Mouse (Mus musculus) right cerebral cortex, adult 18-20 months (tissue): ENCODE data around the gene Lrcol1.

ENCODE experiments used
- DNase-seq: peaks from one replicate; pipeline ENCODE4 v3.0.0; 2022; ENCODE audit warnings: mixed read lengths

The Lrcol1 gene

DNA sequence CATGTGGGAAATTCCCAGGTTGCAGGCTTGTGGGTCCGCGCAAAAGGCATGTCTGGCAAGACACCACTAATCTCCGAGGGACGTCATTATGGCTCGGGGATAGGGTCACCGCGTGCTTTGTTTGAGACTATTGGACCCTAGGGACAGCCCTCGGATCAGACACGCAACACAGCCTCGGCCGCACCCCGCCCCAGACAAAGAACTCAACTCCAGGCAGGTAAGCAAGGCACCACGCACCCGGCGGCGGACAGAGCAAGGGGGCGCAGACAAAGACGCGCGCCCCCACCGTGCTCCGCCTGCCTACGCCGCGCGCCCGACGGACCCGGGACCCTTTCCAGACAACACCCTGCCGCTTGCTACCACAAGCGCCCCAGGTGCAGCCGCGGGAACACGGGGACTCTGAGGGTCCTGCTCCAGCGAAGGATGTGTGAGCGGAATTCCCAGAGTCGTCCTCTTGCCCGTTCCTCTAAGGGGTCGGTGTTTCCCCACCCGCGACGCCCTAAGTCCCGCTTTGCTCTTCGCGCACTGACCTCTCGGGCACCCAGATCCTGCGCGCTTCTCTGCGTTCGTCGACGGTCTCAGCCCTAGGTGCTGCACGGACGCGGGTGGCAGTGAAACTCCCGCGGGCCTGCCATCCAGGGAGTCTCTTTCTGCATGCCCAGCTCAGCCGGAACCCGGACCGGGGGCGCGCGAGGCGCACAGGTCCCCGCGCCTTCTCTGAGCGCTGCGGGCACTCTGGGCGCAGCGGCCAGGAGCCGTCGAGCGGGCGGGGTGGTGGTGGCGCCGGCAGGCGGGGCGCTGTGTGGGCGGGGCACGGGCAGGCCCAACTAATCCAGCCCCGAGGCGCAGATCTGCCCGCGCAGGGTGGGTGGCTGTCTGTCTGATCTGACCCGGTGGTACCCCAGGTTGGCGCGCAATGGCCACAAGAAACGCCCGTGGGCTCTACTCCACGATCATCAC is 42.1 kb downstream of the Lrcol1 start:
- DNase-seq = peak; percentile 61

- DNase-seq = no peak
Measured at GRCm38 (mm10) chr5:110387332-110387731, 42.8 kb downstream of the Lrcol1 start.

GRCm38 (mm10) chr5:110390631-110391030 is 46.1 kb downstream of the Lrcol1 start:
- DNase-seq = no peak

DNA sequence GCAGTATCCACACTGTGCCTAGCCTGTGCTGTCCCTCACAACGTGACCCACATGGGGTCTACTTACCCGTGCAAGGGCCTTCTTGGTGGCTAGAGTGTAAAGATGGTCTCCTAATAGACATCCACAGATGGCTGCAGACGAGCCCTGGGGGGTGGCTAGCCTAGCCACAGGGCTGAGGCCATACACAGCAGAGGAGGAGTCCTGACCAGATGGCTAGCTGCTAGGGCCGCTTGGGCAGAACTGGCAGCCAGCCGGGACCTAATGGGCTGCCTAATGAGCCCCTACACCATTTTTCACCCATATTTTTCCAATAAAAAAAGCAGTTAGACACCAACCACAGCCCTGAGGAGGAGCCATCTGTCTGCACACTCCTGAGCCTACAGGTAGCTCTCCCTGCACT is 48.2 kb downstream of the Lrcol1 start:
- no peak for DNase-seq

DNA sequence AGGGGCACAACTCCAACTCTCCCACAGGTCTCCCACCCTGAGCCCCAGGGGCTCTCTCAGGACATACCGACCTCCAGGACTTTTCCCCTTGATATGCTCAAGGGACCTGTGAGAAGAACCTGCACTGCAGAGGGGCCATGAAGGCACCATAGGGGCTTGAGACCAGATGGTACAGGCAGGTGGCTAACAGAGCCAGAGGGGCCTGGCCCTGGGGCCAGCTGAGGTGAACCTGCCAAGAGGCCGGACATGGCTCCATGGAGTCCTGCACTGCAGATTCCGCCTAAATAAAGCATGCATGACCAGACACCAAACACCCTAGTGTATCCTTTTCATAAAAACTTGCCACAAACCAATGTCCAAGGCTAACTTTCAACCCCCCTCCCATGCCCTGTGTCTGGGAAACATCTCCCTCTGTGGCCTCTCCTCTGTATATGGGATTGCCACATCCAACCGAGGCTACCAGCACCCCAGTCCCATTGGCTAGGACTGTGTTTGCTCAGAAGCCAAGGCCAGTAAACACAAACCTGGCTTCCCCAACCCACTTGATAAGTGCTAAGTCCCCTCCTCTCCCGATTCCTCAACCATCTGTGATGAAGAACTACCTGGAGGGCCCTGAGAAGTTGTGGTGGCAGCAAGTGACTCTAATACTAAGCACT is 50.6 kb downstream of the Lrcol1 start:
- no peak for DNase-seq

DNA sequence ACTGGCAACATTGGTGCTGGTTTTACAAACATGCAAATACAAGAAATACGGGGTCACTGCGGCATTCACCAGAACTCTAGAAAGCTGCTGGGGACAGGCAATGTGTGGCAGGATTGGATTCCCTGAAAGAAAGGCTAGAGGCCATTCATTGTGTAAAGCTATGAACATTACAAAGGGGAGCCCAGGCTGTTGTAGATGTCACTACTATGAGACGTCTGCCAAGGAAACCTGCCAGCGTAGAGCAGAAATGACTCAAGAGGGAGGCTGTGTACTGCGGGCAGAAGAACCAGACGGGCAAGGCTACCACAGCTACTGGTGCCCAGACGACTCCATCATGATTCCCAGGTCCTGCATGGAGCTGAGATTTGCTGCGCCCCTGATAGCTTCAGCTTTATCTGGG is 56.6 kb downstream of the Lrcol1 start:
- DNase-seq = no peak

DNA sequence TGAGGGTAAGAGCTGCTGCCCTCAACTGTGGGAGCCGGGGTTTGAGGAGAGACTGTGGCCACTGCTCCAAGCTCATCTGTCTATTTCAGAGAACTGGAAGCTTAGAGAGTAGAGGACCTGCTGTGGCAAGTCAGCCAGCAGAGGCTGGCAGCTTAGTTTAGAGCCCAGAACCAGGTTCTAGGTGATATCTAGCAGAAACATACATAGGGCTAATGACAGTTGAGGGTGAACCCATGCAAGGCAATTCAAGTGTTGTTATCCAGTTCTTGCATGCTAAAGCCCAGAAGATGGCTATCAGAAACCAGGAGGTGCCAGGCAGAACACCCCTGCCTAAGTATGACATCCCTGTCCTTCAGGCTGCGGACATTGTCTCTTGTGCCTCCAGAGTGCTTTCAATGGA is 58.0 kb downstream of the Lrcol1 start:
- DNase-seq = no peak

- DNase-seq = no peak
Measured at GRCm38 (mm10) chr5:110403931-110404330, 59.4 kb downstream of the Lrcol1 start.
